Mouse (Mus musculus): Measurements from ENCODE around the gene Pi4kb.
"Not testable (repeated sequence)": the region's sequence is repeated elsewhere in the genome, so short reads cannot be mapped to it uniquely, and the experiment has no call there.

The Pi4kb gene

GRCm38 (mm10) chr3:95015337-95015872 lies 40.9 kb downstream of the Pi4kb start, which contains the start of gene Zfp687:
Gene Zfp687, minus strand, starts transcription at chr3:95015448.
- peak; percentile 99 for DNase-seq (ENCODE audit: low spot score)

GRCm38 (mm10) chr3:95015891-95016531 lies 41.5 kb downstream of the Pi4kb start:
- DNase-seq (ENCODE audit: low spot score) = peak; percentile 78

- no peak for DNase-seq (ENCODE audit: low spot score)
Observed at GRCm38 (mm10) chr3:95016532-95017056, 42.1 kb downstream of the Pi4kb start.

DNA sequence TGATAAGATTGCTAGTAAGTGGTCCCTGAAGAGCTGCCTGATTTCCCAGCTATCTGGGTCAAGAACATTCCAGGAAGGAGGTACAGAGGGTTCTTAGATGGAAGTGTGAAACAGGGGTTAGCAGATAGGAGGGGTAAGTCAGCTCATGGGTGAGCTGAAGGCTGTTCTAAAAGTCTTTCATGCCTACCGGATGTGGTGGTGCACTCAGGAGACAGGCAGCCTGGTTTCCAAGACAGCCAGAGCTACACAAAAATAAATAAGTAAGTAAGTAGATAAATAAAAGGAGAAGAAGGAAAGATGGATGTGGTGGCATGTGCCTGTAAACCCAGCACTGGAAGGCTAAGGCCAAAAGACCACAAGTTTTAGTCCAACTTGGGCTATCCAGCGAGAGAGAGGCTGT lies 44.2 kb downstream of the Pi4kb start:
- no peak for DNase-seq (ENCODE audit: low spot score)

DNA sequence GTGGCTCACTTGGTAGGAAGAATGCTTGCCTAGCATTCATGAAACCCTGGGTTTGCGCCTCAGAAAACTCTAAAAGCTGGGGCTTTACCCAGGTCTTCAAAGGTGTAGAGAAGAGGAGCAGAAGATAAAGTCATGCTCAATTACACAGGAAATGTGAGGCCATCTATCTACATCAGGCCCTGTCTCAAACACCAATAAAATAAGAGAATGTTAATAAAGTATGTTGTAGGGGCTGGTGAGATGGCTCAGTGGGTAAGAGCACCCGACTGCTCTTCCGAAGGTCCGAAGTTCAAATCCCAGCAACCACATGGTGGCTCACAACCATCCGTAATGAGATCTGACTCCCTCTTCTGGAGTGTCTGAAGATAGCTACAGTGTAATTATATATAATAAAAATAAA lies 46.4 kb downstream of the Pi4kb start:
- not testable (repeated sequence) for DNase-seq (ENCODE audit: low spot score)

GRCm38 (mm10) chr3:95024551-95024950 lies 50.0 kb downstream of the Pi4kb start:
- no peak for DNase-seq (ENCODE audit: low spot score)

GRCm38 (mm10) chr3:95025202-95025601 lies 50.7 kb downstream of the Pi4kb start:
- DNase-seq (ENCODE audit: low spot score) = no peak

DNA sequence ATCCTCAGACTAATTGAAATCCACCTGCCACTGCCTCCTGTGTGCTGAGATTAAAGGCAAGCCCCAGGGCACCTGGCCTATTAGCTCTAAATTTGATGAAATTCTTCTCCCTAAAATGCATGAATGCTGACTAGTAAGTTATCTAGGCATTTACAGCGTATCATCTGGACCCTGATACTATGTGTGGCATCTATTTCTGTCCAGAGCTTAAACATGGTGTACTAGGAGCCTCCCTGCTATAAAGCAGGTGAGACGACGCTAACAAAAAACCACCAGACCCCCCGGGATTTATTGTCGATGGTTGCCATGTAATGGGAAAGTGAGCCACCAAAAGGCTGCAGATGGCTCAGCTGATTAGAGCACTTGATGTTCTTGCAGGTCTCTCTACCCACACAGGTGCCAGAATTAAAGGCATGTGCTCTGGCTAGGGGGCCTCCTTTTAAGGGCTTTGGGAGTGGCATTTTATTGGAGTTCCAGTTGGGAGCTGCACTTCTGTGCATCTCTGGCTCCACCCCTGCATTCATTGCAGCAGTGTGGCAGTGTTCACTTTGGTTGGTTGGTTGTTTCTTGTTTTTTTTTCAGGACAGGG lies 52.6 kb downstream of the Pi4kb start:
- no peak for DNase-seq (ENCODE audit: low spot score)

DNA sequence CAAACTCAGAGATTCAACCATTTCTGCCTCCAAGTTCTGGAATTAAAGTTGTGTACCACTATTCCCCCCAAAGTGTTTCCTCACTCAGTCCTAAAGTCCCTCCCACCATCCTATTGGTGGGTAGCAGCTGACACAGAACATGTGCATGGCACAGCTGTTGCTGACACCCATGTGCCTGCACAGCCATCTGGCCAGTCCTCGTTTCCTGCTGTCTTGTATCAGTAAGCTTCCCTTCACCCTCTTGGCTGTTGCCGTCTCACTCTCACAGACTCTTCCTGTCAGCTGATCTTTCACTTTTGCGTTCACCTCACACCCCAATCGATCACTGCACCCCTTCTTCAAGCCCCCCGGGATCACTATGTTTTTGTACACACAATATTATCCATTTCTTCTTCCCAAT lies 53.2 kb downstream of the Pi4kb start:
- DNase-seq (ENCODE audit: low spot score) = no peak

- DNase-seq (ENCODE audit: low spot score) = no peak
Observed at GRCm38 (mm10) chr3:95028603-95029002, 54.1 kb downstream of the Pi4kb start.

GRCm38 (mm10) chr3:95029291-95029827 lies 54.8 kb downstream of the Pi4kb start:
- not testable (repeated sequence) for DNase-seq (ENCODE audit: low spot score)

- no peak for DNase-seq (ENCODE audit: low spot score)
Observed at GRCm38 (mm10) chr3:95029953-95030352, 55.4 kb downstream of the Pi4kb start.

DNA sequence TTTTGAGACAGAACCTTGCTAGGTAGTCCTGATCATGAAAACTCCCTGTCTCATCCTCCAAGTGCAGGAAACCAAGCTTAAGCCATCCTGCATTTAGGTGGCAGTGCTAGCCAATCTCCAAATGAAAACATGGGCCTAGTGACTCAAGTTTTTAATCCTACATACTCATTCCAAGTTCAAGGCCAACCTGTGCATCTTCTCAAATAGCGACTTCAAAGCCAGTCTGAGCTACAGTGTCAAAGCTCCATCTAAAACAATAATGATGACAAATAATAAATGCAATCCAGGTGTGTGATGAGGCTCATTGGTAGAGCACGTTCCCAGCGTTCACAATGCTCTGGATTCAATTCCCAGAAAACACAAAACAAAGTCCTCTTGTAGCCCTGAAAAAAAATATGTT lies 67.1 kb downstream of the Pi4kb start:
- DNase-seq (ENCODE audit: low spot score) = no peak

DNA sequence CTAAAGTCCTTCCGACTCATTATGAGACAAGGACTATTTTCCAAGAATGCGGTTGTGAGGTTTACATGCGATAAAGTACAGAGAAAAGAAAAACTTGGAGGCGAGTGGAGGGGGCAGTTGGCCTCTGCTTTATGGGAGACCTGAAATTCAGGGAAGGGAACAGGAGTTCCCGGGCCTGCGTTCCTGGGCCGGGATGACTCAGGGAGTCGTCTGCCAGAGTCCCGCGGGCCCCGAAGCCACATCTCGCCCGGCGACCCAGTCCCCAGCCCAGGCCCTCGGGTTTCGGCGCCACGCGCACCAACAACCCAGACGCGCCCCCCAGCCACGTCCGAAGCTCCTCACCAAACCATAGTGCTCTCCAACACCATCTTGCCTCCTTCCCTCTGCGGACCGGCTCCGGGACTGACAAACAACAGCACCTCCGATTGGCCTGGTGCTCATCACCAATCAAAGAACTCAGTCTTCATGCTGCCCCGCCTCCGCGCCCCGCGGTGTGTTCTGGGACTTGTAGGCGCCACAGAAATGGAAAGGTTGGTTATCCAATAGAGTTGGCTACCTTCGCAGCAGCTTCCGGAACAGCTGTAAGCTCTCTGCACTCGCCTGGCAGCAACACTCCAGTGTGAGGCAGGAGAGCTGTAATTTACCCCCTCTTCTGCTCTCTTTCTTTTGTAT lies 67.8 kb downstream of the Pi4kb start, which contains the start of gene Psmd4:
TSS of gene Psmd4 (minus strand) at position 449 of the 672 bp plus-strand sequence.
- peak; percentile 83 for DNase-seq (ENCODE audit: low spot score)

GRCm38 (mm10) chr3:95042838-95043229 lies 68.3 kb downstream of the Pi4kb start:
- DNase-seq (ENCODE audit: low spot score) = no peak

- DNase-seq (ENCODE audit: low spot score) = no peak
Observed at GRCm38 (mm10) chr3:95043251-95043650, 68.7 kb downstream of the Pi4kb start.

DNA sequence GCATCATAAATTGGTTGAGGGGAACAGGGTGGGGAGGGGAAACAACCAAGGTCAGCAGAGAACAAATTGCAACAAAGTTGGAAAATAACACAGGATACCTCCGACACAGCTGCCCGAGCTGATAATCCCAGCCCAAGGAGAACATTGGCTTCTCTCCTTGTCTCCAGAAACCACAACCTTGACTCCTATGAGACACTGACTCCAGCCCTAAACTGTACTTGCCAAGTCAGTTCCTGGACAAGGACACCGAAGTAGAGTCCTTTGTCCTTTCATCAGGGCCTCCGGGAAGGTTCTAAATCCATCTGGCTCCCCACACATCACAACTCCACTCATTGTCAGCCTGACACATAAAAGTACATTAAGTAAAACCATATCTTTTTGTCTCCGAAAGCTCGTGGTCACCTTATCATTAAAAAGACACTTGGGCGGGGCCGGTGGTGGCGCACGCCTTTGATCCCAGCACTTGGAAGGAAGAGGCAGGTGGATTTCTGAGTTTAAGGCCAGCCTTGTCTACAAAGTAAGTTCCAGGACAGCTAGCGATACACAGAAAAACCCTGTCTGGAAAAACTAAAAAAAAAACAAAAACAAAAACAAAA lies 72.0 kb downstream of the Pi4kb start:
- no peak for DNase-seq (ENCODE audit: low spot score)

DNA sequence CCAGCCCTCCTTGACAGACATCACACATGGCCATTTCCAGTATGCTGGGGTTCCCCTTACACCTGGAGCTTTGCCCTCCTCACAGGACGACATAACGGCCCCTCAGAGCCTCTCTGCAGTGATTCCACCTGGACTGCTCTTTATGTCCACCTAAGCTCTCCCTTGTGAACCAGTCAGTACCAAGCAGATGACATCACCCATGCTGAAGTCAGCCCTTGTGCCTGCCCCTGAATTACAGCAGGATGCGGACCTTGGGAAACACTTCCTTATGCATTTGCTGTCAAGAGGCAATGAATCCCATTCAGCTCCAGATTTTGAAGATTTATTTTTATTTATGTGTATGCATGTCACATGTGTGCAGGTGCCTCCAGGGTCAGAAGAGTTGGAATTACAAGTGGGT lies 73.4 kb downstream of the Pi4kb start:
- no peak for DNase-seq (ENCODE audit: low spot score)

DNA sequence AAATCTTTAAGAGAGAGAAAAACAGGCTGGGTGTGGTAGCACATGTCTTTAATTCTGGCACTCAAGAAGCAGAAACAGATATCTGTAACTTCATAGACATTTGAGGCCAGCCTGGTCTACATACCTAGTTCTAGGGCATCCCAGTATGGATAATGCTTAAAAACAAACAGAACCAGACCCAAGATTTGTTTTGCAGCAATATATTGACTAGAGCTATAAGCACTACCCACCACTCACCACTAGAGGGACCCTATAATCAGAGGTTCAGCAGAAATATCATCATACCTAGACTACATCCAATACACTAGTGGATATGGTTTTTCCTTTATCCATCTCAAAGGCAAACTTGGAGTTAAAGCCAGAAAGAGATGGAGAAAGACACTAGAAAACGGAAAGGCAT lies 78.4 kb downstream of the Pi4kb start:
- DNase-seq (ENCODE audit: low spot score) = no peak

DNA sequence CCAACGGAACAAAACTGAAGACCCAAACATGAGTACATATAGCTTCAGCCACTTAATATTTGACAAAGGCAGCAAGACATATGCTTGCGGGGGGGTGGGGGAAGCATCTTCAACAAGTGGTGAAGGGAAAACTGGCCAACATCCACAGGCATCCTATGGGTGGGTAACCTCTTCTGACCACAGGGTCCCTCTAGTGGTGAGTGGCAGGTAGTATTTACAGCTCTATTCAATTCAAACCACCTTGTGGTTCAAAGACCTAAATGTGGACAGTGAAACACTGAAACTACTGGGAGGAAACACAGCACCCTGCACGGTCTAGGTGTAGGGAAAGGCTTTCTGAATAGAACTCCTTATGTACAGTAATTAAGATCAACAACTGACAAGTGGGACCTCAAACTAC lies 79.2 kb downstream of the Pi4kb start:
- no peak for DNase-seq (ENCODE audit: low spot score)

DNA sequence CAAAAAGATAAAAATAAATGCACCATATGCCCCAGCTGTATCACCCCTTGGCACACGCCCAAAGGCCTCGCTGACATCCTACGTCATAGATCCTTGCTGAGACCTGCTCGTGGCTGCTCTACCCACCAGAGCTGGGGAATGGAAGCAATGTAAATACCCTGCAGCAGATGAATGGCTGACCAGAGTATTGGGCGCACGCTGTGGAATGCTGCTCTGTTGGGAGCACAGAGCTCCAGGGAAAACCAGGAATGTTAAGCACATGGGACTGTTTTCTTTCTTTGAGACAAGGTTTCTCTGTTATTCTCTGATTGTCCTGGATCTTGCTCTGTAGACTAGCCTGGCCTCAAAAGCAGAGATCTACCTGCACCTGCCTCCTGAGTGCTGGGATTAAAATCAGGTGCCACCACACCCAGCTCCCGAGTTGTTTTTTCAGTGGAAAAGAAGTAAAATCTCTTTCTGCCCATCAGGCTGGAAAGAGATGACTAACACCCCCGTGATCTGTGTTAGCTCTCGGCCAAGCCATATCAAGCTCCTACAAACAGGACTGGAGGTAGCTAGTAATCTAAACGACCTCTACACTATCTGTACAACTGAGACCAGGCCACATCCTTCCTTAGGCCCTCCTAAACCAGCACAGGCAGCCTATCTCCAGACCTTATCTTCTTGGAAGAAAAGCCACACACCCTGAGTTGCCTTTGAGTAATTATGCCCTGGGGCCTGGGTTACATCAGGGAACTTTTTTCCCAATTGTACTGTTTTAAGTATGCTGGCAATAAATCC lies 80.1 kb downstream of the Pi4kb start:
- no peak for DNase-seq (ENCODE audit: low spot score)
